Mouse (Mus musculus) kidney, postnatal 0 days (tissue): ENCODE data around the gene Zdhhc13. TPM values are rescaled to one million over a fixed set of nuclear protein-coding genes. Genes with fewer than 3 reads are reported as not detected.

Experiments used
- ATAC-seq: fragments of 200-750 bp; cut with Nextera tagmentation; replicated peaks from 2 replicates; pipeline ENCODE4 v1.8.0; 2017; ENCODE audit warnings: low read depth, moderate number of reproducible peaks, moderate TSS enrichment, moderate library complexity; ENCODE audit not compliant: low FRiP score
- DNase-seq: peaks from one replicate; pipeline ENCODE4 v3.0.0-alpha.2; 2016; ENCODE audit warnings: low spot score
- H3K27ac ChIP-seq: fragments of 300-500 bp; sonication (generic); 2 replicates; pipeline ENCODE4 v1.5.1; 2014; ENCODE audit warnings: mild to moderate bottlenecking
- H3K27me3 ChIP-seq: fragments of 300-500 bp; sonication (generic); 2 replicates; pipeline ENCODE4 v1.6.1; 2014; ENCODE audit warnings: low read length, mixed read lengths; ENCODE audit not compliant: insufficient read depth
- H3K36me3 ChIP-seq: fragments of 300-500 bp; sonication (generic); 2 replicates; pipeline ENCODE4 v1.6.1; 2014; ENCODE audit warnings: low read length, mixed read lengths; ENCODE audit not compliant: insufficient read depth
- H3K4me1 ChIP-seq: fragments of 300-500 bp; sonication (generic); replicated peaks from 2 replicates; pipeline ENCODE4 v1.6.1; 2014; ENCODE audit warnings: antibody characterized with exemption, low read length, mixed read lengths; ENCODE audit not compliant: insufficient read depth
- H3K4me2 ChIP-seq: fragments of 300-500 bp; sonication (generic); 2 replicates; pipeline ENCODE4 v1.6.1; 2014; ENCODE audit warnings: mild to moderate bottlenecking, low read length, moderate library complexity, mixed read lengths
- H3K4me3 ChIP-seq: fragments of 300-500 bp; sonication (generic); replicated peaks from 2 replicates; pipeline ENCODE4 v1.5.1; 2014; ENCODE audit warnings: low read depth, low read length
- H3K9ac ChIP-seq: fragments of 300-500 bp; sonication (generic); 2 replicates; pipeline ENCODE4 v1.6.1; 2014; ENCODE audit warnings: low read depth, low read length
- H3K9me3 ChIP-seq: fragments of 300-500 bp; sonication (generic); replicated peaks from 2 replicates; pipeline ENCODE4 v1.6.1; 2016; ENCODE audit warnings: low read length, inconsistent platforms, mixed read lengths
- CTCF ChIP-seq: IDR thresholded peaks from 2 replicates; pipeline ENCODE4 v1.5.1; 2016; ENCODE audit warnings: antibody characterized with exemption, low read depth, mild to moderate bottlenecking, moderate library complexity
- WGBS: fragments of 180-500 bp; shearing (Covaris S2); extraction: QIAGEN DNeasy Blood & Tissue Kit; methylation state at CpG from one replicate; pipeline ENCODE4 v1.1.7; 2014; 5-methylcytosine and 5-hydroxymethylcytosine counted together
- polyA plus RNA-seq: library from polyadenylated mRNA; unstranded; fragments of >200 nt; fragmentation: Nextera tagmentation; extraction: Ambion mirVana; gene quantifications from 2 replicates; pipeline ENCODE4 v1.2.1, GENCODE M21; 2015

Zdhhc13 gene
- polyA plus RNA-seq, 1 experiment from 2014 or later, result 43.2 TPM

- 94% methylated on average over 3 of the region's 3 CpGs for WGBS
- Histone ChIP-seq H3K27me3 (no peaks in the 10 kb centered on the region), H3K27ac (no peak overlapping the region), H3K9me3 (no peaks in the 10 kb centered on the region), H3K36me3 (peaks cover 54% of the 10 kb centered on the region), H3K4me3 (no peak overlapping the region), H3K9ac (no peak overlapping the region), H3K4me2 (no peak overlapping the region), H3K4me1 (no peaks in the 10 kb centered on the region)
- no peak for TF ChIP-seq CTCF
- DNase-seq (no peak), ATAC-seq (no peak)
Measured at GRCm38 (mm10) chr7:48823621-48824020, 34.8 kb downstream of the Zdhhc13 start.

- no peaks in the 10 kb centered on the region for H3K9me3 ChIP-seq
- no peak overlapping the region for H3K9ac ChIP-seq
- no peak overlapping the region for H3K4me3 ChIP-seq
- no peaks in the 10 kb centered on the region for H3K4me1 ChIP-seq
- no peak for TF ChIP-seq CTCF
- DNase-seq (no peak), ATAC-seq (no peak)
- no peaks in the 10 kb centered on the region for H3K27me3 ChIP-seq
- H3K27ac ChIP-seq, result no peak overlapping the region
- no peak overlapping the region for H3K4me2 ChIP-seq
- H3K36me3 ChIP-seq, result peaks cover 54% of the 10 kb centered on the region
- WGBS, result 94% methylated on average over 1 of the region's 1 CpGs
Measured at GRCm38 (mm10) chr7:48824671-48825070, 35.9 kb downstream of the Zdhhc13 start.

- H3K9ac ChIP-seq, result no peak overlapping the region
- H3K36me3 ChIP-seq, result peaks cover 51% of the 10 kb centered on the region
- H3K9me3 ChIP-seq, result no peaks in the 10 kb centered on the region
- no peak overlapping the region for H3K27ac ChIP-seq
- H3K4me1 ChIP-seq, result no peaks in the 10 kb centered on the region
- no peaks in the 10 kb centered on the region for H3K27me3 ChIP-seq
- DNase-seq (no peak), ATAC-seq (no peak)
- H3K4me3 ChIP-seq, result no peak overlapping the region
- WGBS, result 93% methylated on average over 6 of the region's 6 CpGs
- no peak for TF ChIP-seq CTCF
- H3K4me2 ChIP-seq, result no peak overlapping the region
Measured at GRCm38 (mm10) chr7:48825170-48825569, 36.4 kb downstream of the Zdhhc13 start.

- Histone ChIP-seq H3K36me3 (peaks cover 30% of the 10 kb centered on the region; the same call in 1 of the 2 replicates), H3K9ac (no peak overlapping the region), H3K4me1 (no peaks in the 10 kb centered on the region), H3K27me3 (no peaks in the 10 kb centered on the region), H3K4me3 (no peak overlapping the region), H3K9me3 (no peaks in the 10 kb centered on the region), H3K4me2 (no peak overlapping the region), H3K27ac (no peak overlapping the region)
- ATAC-seq, result no peak
- DNase-seq, result no peak
- WGBS, result 57% methylated on average over 5 of the region's 5 CpGs
- TF ChIP-seq CTCF, result no peak
Measured at GRCm38 (mm10) chr7:48829177-48829910, 40.5 kb downstream of the Zdhhc13 start.

GRCm38 (mm10) chr7:48830395-48830794, 41.6 kb downstream of the Zdhhc13 start:
- no peak overlapping the region for H3K4me2 ChIP-seq
- peaks cover 19% of the 10 kb centered on the region; the same call in 1 of the 2 replicates for H3K36me3 ChIP-seq
- ATAC-seq, result no peak
- H3K4me1 ChIP-seq, result no peaks in the 10 kb centered on the region
- TF ChIP-seq CTCF, result no peak
- no peaks in the 10 kb centered on the region for H3K27me3 ChIP-seq
- no peak overlapping the region for H3K9ac ChIP-seq
- no peak overlapping the region for H3K27ac ChIP-seq
- 29% methylated on average over 2 of the region's 2 CpGs for WGBS
- no peak overlapping the region for H3K4me3 ChIP-seq
- H3K9me3 ChIP-seq, result no peaks in the 10 kb centered on the region
- peak; percentile 37 for DNase-seq

- H3K9me3 ChIP-seq, result no peaks in the 10 kb centered on the region
- WGBS, result 90% methylated on average over 1 of the region's 1 CpGs
- H3K4me3 ChIP-seq, result no peak overlapping the region
- no peaks in the 10 kb centered on the region for H3K27me3 ChIP-seq
- no peak for TF ChIP-seq CTCF
- no peak overlapping the region for H3K4me2 ChIP-seq
- no peaks in the 10 kb centered on the region for H3K4me1 ChIP-seq
- DNase-seq (no peak), ATAC-seq (no peak)
- no peak overlapping the region for H3K9ac ChIP-seq
- H3K36me3 ChIP-seq, result peaks cover 2% of the 10 kb centered on the region; the same call in 1 of the 2 replicates
- no peak overlapping the region for H3K27ac ChIP-seq
Measured at GRCm38 (mm10) chr7:48832735-48833134, 43.9 kb downstream of the Zdhhc13 start.
